Mouse (Mus musculus): Measurements from ENCODE around the gene Rgs19.

The Rgs19 gene

DNA sequence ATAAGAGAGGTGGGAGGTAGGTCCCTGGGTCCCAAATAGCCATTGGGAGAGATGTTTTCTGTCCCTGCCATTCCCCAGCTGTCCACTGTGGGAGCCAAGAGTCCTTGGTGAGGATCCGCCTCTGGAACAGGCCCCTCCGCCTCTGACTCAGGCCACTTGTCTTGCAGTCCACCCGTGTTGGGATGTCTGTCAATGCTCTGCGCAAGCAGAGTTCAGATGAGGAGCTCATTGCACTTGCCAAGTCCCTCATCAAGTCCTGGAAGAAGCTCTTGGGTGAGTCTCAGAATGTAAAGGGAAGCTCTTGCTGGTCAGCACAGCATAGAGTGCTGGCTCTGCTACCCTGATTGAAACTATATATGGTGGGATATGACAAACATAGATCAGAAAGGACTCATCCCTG, 10.4 kb downstream of the Rgs19 start:
- no peak for DNase-seq (ENCODE audit: extremely low spot score)

DNA sequence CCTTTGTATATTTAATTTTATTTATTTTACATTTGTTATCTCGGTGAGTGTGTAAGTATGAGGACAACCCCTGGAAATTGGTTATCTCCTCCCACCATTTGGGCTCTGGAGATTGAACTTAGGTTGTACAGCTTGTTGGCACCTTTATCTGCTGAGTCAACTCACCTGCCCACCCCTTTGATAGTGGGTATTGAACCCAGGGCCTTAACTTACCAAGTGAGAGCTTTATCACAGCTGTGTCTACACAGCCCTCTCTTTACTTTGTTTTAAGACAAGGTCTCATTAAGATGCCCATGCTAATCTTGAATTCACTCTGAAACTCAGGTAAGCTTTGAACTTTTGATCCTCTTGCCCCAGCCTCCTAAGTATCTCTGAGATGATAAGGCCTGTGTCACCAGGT, 11.8 kb downstream of the Rgs19 start:
- no peak for DNase-seq (ENCODE audit: extremely low spot score)

DNA sequence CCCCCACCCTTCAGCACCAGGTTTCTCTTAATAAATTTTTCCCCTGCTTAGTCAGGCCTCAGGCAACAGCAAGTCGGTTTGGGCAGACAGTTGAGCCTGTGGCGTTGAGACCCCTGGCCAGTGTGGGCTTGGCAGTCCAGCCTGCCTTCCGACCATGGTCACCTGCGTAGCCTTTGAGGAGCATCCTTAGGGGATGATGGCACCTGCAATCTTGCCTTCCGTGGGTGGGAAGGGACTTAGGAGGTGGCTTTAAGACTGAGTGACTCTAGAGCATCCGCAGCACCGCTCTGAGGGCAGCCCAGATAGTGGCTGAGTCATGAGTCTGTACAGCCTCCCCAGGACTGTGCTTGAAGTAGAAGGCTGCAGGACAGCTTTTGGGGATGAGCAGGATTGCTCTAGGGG, 13.1 kb downstream of the Rgs19 start:
- DNase-seq (ENCODE audit: extremely low spot score): no peak

DNA sequence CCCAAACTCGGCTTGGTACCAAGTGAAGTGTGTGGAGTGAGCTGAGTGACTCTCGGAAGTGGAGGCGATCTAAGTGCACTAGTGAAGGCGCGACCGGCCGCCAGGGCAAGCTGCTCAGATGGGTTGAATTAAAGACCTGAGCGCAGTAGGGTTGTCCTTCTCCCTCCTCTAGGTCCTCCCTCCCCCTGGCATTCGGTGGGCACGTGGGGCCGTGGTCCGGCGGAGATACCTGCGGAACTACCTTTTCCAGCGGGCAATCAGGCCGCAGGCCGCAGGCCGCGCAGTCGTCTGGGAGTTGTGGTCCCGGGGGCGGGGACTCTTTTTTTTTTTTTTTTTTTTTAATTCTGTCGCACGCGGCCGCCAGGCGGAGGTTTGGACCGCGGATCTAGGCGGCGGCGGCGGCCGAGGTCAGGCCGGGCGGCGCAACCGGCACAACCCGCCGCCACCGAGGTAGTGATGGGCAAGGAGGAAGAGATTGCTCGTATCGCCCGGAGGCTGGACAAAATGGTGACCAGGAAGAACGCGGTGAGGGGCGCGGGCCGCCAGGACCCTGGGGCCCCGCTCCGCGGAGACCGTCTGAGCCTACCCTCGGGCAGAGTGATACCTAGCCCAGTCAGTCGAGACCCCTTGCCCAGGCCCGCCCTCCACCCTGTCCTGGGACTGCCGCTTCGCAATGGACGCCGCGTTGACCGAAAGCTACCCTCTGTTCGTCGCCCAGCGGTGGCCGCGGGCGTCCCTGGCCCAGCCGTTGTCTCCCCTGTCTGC, 13.6 kb downstream of the Rgs19 start, which contains the start of gene Tcea2:
TSS of gene Tcea2 (plus strand) at position 360 of the 765 bp plus-strand sequence.
- peak; percentile 76 for DNase-seq (ENCODE audit: extremely low spot score)

DNA sequence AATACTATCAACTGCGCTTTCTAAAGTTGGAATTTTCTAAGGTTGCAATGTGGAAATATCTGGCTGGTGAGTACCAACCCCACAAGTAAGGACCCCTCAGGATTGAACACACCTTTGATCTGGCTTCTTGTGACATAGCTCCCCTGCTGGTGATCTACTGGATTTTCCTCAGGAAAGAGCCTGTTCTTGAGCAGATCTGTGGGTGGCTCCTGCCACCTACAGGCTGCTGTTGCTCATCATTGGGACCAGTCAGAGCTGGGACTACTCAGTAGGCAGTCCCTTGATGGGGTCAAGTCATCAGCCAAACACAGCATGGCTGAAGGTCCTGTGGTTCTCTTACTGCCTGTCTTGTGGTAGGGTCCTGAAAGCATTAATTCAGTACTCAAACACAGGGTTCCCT, 15.0 kb downstream of the Rgs19 start:
- DNase-seq (ENCODE audit: extremely low spot score): peak; percentile 74

DNA sequence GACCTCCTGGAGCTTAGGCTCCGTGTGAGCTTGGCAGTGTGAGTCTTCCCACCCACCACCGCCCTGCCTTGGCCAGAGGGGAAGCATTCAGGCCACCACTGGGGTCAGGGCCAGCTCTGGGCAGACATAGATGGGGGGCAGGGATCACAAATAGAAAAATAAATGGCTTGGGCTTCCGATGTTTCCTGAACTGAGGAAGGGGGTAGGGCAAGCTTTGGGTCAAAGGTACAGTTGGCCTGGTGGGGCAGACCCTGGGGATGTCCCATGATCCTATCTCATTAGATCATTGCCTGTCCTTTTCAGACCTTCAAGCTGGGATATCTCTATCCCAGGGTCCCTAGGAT, 16.1 kb downstream of the Rgs19 start:
- no peak for DNase-seq (ENCODE audit: extremely low spot score)

DNA sequence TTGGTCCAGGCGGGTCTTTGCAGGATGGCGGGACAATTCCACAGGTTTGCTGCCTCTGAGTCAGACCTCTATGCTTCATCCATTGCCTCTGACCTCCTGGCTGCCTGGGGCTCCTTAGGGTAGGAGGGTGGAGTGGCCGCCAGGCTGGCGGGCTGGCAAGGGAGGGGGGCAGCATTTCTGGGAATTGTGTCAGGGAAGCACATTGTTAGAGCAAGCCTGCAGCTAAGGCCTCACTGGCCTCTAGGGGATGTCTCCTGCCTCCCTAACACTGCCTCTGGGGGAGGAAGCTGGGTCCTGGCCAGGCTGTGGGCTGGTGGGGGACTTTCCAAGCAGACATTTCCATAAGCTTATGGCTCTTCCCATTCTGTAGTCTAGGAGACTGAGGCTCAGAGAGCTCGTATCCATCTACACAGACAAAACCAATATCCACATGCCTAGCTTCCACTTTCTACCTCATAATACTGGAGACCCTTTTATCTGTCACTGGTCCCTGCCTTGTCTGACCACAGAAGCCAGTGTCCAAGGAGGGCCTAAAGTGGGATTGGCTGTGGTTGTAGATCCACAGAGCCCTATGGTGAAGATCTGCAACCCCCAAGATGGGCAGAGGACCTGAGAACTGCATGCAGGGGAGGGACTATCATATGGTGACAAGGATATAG, 16.6 kb downstream of the Rgs19 start:
- no peak for DNase-seq (ENCODE audit: extremely low spot score)

DNA sequence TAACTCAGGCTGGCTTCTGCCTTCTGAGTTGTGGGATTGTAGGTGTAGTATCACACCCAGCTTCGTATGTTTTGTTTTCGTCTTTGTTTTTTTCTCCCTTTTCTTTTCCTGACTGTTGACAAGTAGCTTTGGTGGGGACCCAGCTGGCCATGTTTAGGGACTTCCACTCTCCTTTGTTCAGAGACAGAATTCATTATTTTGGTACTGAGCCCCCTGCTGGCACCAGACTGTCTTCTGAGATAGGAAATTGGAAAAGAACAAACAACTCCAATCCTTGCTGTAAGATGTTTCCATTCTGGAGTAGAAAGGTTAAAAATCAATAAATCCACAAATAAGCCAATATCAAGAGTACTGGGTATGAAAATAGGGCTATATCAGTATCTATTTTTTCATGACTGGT, 17.4 kb downstream of the Rgs19 start:
- DNase-seq (ENCODE audit: extremely low spot score): no peak

DNA sequence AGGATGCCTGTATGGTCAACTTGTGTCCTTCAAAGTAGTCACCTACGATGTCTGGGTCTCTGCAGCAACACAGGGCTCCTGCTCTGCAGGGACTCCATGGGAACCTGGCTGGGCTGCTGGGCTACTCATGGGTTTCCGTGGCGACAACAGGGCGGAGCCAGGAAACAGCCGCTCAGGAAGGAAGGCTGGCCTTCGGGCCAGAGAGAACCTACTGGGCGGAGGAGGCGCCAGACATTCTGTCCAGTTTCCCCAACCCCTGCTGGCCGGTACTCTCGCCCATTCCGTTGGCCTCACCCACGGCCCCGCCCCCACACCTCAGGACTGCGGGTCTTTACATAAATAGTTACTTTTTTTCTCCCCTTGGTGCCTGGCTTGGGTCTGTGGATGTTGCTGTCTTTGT, 18.3 kb downstream of the Rgs19 start:
- peak; percentile 71 for DNase-seq (ENCODE audit: extremely low spot score)

DNA sequence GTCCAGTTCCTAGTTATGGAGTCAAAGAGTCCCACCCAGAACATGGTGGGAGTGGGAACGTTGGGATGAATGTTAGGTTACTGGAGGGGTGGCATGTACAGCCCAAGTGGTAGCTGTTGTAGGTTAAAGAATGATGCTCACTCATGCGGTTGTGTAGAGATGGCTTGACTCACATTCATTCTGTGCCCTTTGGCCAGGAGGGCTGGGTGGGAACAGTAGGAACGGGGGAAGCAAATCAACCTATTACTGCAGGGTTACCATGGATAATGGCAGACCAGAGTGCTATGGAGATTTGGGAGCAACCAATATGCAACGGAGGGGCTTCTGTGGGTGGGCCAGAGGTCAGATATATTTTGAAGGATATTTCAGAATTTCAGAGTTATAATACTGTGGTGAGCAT, 18.8 kb downstream of the Rgs19 start:
- DNase-seq (ENCODE audit: extremely low spot score): no peak

DNA sequence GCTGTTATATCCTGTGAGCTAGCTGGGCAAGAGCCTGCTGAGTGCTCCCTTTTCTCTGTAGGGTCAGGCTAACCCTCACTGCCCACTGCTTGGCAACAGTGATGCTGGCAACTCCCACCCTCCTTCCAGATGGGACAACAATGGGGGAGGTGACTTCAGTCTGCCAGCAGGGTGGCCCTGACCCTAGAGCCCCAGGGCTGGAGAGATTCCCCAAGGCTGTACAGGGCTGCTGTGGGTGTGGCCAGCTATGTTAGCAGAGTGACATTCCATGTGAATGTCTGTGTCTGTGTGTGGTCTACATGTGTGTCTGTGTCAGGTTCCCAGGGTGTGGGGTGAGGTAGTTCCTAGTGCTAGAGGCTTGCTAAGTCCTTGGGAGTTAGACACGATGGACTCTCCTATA, 20.3 kb downstream of the Rgs19 start:
- no peak for DNase-seq (ENCODE audit: extremely low spot score)

DNA sequence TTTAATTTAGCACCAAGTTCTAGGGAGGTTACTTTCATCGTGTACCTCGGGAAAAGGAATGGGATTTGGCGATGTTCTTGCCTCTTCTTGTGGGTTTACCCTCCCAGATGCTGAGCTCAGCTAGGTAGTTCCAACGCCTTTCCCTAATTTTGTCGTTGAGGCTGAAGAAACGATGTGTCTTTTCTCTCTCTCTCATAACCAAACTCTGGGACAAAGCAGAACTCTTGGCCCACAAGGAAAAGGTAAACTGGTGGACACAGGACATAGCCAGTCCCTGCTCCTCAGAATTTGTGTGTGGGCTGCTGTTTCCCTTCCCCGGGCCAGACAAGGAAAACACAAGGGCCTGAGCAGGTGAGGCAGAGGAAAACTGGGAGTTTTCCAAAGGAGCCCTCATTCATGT, 21.8 kb downstream of the Rgs19 start:
- DNase-seq (ENCODE audit: extremely low spot score): no peak

DNA sequence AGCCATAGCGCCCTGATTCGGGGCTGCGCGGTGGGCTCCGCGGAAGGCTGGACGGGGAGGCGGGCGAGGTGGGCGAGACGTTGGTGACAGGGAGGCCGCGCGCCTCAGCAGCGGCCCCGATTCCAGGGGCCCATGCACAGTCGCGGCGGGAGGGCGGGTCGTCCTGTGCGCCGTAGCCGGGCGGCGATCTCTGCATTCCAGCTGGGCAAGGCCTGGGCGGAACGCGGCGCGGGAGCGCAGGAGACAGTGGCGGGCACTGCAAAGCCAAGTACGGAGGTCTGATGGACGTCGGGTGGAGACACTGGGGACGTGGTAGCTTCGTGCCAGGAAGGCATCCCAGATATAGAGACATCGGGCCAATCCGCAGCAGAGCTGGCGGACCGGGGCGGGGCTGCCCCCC, 22.5 kb downstream of the Rgs19 start, which contains the start of gene Sox18:
TSS of gene Sox18 (minus strand) at position 315 of the 400 bp plus-strand sequence.
- peak; percentile 40 for DNase-seq (ENCODE audit: extremely low spot score)

DNA sequence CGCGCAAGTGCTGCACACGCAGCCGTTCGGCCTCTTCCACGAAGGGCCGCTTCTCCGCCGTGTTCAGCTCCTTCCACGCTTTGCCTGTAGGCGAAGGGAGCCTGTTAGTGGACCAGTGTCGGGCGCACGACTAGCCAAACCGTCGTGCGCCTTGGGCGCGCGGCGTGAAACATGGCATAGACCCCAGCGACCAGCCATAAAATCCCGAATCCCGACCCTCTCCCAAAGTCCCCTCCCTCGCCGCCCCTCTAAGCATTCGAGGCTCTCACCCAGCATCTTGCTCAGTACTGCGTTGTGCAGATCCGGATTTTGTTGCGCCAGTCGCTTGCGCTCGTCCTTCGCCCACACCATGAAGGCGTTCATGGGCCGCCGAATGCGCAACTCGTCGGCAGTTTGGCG, 22.9 kb downstream of the Rgs19 start:
- DNase-seq (ENCODE audit: extremely low spot score): no peak

DNA sequence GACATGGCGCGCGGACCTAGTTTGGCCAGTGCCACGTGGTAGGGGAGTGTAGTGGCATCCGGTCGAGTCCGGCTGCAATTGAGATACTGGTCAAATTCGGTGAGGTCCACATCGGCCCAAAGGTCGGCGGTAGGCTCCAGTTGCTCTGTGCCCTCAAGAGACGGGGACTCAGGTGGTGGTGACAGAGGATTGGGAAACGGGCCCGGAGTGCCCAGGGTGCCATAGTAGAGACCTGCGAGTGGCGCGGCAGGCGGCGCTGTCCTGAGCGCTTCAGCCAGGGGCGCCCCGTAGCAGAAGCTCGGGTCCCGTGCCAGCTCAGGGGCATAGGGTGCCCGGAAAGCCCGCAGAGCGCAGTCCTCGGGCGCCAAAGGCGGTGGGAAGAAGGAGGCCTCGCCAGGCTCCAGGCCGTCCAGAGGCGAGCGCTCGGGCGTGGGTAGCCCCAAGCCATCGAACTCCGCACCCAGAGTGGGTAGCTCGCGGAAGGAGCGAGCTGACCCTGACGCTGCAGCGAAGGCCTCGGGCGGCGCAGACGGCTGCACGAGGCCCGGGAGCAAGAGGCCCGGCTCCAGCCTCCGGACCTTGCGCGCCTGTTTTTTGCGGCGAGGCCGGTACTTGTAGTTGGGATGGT, 23.4 kb downstream of the Rgs19 start:
- no peak for DNase-seq (ENCODE audit: extremely low spot score)

DNA sequence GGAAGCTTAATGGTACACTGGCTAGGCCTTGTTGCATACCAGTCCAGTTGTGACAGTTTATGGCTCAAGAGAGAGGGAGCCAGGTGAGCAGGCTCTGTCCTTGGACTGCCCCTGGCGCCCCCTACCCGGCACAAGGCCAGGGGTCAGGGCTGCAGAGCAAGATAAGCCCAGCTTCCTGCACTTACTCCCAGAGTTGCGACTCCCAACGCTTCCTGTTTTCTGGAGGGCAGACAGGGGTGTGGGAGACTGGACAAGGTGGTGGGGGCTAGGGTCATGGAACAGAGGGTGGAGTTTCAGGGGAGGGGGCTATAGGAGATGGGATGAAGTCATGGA, 30.5 kb downstream of the Rgs19 start:
- DNase-seq (ENCODE audit: extremely low spot score): no peak

DNA sequence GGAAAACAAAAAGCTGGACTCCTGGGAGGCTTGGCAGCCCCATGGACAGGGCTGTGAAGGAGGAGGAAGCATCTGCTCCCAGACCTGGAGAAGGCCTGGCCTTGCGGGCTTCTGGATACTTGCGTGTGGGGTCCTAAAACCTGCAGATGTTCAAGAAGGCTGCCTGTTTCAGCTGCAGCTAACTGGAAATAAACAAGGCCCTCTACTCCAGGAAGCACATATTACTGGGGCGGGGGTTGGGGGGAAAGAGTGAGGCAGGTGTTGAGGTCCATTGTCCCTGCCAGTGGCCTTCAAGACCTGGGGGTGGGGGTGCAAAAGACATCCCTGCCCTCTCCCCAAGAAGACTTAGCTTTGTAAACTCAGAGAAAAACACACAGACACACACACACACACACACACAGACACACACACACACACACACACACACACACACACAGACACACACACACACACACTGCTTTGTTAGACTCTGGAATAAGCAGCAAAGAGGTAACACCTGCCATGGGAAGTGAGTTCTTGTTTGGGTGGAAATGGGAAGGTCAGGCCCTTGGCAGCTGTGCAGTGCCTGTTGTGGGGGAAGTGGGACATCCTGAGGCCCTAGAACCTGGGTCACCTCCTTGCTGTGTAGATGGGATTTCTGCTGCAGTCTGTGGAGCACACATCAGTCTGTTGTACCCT, 31.0 kb downstream of the Rgs19 start:
- no peak for DNase-seq (ENCODE audit: extremely low spot score)

DNA sequence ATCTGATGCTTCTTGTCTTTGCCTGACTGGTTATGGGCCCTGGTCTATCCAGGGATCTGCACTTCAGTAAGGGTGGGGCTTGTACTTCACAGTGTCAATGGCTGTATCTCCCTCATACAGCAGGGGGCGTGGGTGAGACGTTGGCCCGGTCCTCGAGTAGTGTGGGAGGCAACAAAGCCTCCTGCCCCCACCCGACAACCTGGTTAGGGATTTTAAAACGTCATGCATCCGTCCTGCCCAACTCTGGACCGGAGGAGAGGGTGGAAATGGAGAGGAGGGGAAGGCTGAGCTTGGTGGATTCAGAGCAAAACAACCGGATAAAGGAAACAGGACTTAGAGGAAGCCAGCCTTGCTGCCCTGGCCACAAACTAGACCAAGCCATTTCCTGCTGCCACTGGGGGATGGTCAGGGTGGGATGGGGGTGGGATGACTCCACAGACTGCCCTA, 34.1 kb downstream of the Rgs19 start:
- peak; percentile 76 for DNase-seq (ENCODE audit: extremely low spot score)

DNA sequence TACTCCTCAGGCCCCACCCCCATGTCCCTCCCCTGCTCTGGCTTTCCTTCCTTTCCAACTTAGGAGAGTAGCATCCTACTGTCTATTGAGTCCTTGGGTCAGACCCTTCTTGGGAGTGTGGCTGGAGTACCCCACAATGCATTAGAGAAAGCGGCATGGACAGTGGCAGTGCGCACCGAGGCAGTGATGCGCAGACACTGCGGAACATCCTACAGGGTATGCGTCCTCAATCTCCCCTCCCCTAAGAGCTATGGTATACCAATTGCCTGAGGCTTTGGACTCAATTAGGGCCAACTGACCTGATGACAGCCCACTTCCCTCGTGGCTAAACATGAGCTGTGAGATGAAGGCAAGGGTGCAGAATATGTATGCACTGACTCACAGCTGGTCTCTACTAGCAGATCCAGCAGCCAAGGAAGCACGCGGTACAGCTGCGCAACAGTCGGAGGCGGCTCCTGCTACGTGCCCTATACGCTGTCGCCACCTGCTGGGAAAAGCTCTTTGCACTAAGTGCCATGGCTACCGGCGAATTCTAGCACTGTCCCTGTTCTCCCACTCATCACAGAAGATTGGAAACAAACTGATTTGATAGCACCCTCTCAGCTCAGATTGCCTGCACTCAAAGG, 34.7 kb downstream of the Rgs19 start:
- peak; percentile 52 for DNase-seq (ENCODE audit: extremely low spot score)

DNA sequence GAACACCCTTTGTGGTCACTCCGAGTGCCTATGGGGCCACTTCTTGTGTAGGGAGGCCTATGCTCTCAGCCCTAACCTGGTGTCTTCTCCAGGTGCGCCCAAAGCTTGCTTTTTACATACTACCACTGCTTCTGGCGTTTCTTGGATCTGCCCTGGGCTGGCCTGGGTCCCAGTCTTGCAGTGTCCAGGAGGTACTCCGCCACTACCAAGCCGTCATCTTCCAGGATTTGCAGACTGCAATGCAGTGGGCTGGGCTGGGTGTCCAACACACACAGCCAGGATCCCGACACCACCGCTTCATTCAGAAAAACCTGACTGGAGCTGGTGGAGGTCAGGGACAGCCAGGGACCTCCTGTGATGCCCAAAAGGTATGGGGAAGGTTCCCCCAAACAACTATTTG, 35.2 kb downstream of the Rgs19 start:
- DNase-seq (ENCODE audit: extremely low spot score): no peak

DNA sequence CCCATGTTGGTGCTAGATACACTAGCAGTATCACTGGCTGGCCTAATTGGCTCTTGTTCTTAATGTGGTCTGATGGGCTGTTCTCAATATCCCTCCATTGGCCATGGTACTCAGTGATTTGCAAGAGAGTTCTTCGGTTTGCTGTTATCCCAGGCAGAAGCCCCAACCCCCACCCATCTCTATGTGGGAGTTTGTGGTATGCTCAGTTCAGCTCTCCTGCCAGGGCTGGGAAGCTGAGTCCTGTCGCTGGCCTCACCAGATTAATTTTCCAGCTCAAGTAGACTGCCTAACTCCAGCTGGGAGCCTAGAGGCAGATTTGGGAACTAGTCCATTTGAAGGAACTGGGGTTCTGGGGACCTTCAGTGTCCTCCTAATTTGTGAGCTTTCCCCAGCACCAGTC, 36.3 kb downstream of the Rgs19 start:
- DNase-seq (ENCODE audit: extremely low spot score): no peak

DNA sequence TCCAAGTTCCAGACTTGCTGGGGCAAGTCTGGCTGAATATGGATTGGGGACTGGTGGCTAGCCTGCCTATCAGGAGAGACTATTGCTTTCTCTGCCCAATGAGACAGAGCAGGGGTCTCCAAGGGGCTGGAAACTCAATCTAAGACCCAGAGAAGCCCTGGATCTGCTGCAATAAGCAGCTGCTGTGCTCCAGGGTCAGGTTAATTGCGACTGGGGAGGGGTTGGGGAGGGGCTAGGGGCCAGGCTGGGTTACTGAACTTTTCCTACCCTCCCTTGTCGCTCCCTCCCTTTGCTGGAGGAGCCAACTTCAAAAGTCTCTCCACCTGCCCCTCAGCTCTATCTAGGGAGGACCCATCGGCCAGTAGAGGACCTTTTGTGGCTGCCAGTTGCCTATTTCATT, 37.0 kb downstream of the Rgs19 start, which contains the start of gene Gm29797:
TSS of gene Gm29797 (plus strand) at position 301 of the 400 bp plus-strand sequence.
- DNase-seq (ENCODE audit: extremely low spot score): no peak
